Mouse (Mus musculus) MEL (cell line): Measurements from ENCODE around the gene Ip6k3.

Source experiments
- CTCF ChIP-seq, 3 experiments: IDR thresholded peaks in 2 of 3; conservative IDR thresholded peaks in 1 of 3; 2 replicates each; pipeline ENCODE4 v1.5.1; 2011 to 2012; ENCODE audit warnings: low read length in 3 of 3, low read depth in 2 of 3, mild to moderate bottlenecking in 2 of 3, improper control_type of control experiment in 1 of 3, inconsistent platforms in 1 of 3, mixed read lengths in 1 of 3, moderate library complexity in 1 of 3; ENCODE audit not compliant: control insufficient read depth in 1 of 3, insufficient read depth in 1 of 3, poor library complexity in 1 of 3, severe bottlenecking in 1 of 3
- EP300 ChIP-seq, 2 experiments: IDR thresholded peaks; 2 replicates each; pipeline ENCODE4 v1.6.1; 2011; ENCODE audit warnings: improper control_type of control experiment in 2 of 2, low read length in 2 of 2, low read depth in 1 of 2, mild to moderate bottlenecking in 1 of 2
- MAFK ChIP-seq: IDR thresholded peaks from 2 replicates; pipeline ENCODE4 v1.6.1; 2011; ENCODE audit warnings: low read depth, mild to moderate bottlenecking, low read length, improper control_type of control experiment, borderline replicate concordance
- ZKSCAN1 ChIP-seq: IDR thresholded peaks from 2 replicates; pipeline ENCODE4 v1.6.1; 2012; ENCODE audit warnings: low read depth, mild to moderate bottlenecking, inconsistent platforms, low read length, improper control_type of control experiment, moderate library complexity

DNA sequence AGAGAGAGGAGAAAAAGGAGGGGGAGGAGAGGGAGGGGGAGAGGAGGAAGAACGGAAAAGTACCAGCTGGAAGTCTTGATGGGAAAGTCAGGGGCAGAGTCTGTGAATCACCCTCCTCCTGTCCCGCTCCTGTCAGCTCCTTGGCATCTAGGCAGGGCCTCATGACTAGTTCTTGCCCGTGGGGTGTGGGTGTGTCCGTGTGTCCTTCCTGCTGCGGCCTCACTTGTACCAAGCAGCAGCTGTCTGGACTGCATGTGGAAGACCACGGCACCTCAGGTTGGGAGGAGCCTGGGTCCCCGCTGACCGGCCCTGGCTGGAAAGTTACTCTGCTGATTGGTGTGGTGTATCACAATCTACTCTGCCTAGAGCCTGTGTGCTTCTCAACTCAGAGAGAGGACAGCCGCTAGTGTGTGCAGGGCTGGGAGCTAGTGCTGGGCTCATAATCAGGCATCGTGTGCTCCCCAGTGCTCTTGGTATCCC, 25.6 kb downstream of the Ip6k3 start:
- TF ChIP-seq EP300 (IDR thresholded peaks at IDR 0.05; ENCODE audit: low read depth in 1 of 2, low read length in 2 of 2): no peak
- TF ChIP-seq CTCF (IDR thresholded peaks at IDR 0.05 in 2 of 3, conservative IDR thresholded peaks at IDR 0.05 in 1 of 3; ENCODE audit: control insufficient read depth in 1 of 3, insufficient read depth in 1 of 3, low read depth in 2 of 3, low read length in 3 of 3, poor library complexity in 1 of 3, severe bottlenecking in 1 of 3): no peak
- no peak for TF ChIP-seq MAFK
- TF ChIP-seq ZKSCAN1: no peak
